Mouse (Mus musculus) stomach, embryonic 15.5 days (tissue): ENCODE measurements around the gene Mta2. TPM values are rescaled to one million over a fixed set of nuclear protein-coding genes. Genes with fewer than 3 reads are reported as not detected.

Experiments used
- ATAC-seq: fragments of 200-750 bp; cut with Nextera tagmentation; 2 replicates; pipeline ENCODE4 v1.8.0; 2017; ENCODE audit warnings: low read depth, moderate number of reproducible peaks, moderate TSS enrichment; ENCODE audit not compliant: insufficient read depth, low FRiP score
- H3K27ac ChIP-seq: fragments of 300-500 bp; sonication (generic); 2 replicates; pipeline ENCODE4 v1.5.1; 2015; ENCODE audit warnings: mild to moderate bottlenecking, inconsistent platforms
- H3K27me3 ChIP-seq: fragments of 300-500 bp; sonication (generic); replicated peaks from 2 replicates; pipeline ENCODE4 v1.6.1; 2015; ENCODE audit warnings: inconsistent platforms
- H3K36me3 ChIP-seq: fragments of 300-500 bp; sonication (generic); 2 replicates; pipeline ENCODE4 v1.6.1; 2015; ENCODE audit warnings: inconsistent platforms
- H3K4me1 ChIP-seq: fragments of 300-500 bp; sonication (generic); 2 replicates; pipeline ENCODE4 v1.6.1; 2015; ENCODE audit warnings: inconsistent platforms
- H3K4me2 ChIP-seq: fragments of 300-500 bp; sonication (generic); 2 replicates; pipeline ENCODE4 v1.6.1; 2015; ENCODE audit warnings: mild to moderate bottlenecking, inconsistent platforms
- H3K4me3 ChIP-seq: fragments of 300-500 bp; sonication (generic); replicated peaks from 2 replicates; pipeline ENCODE4 v1.5.1; 2015; ENCODE audit warnings: inconsistent platforms
- H3K9ac ChIP-seq: fragments of 300-500 bp; sonication (generic); 2 replicates; pipeline ENCODE4 v1.6.1; 2015; ENCODE audit warnings: inconsistent platforms
- H3K9me3 ChIP-seq: fragments of 300-500 bp; sonication (generic); 2 replicates; pipeline ENCODE4 v1.6.1; 2016; ENCODE audit warnings: inconsistent platforms
- WGBS: fragments of 180-500 bp; shearing (Covaris S2); methylation state at CpG from one replicate; pipeline ENCODE4 v1.1.7; 2015; 5-methylcytosine and 5-hydroxymethylcytosine counted together
- polyA plus RNA-seq: library from polyadenylated mRNA; unstranded; fragments of >200 nt; fragmentation: Nextera tagmentation; extraction: Ambion mirVana; gene quantifications from 2 replicates; pipeline ENCODE4 v1.2.1, GENCODE M21; 2015

Mta2 gene
- polyA plus RNA-seq, 1 experiment from 2014 or later: 132 TPM

DNA sequence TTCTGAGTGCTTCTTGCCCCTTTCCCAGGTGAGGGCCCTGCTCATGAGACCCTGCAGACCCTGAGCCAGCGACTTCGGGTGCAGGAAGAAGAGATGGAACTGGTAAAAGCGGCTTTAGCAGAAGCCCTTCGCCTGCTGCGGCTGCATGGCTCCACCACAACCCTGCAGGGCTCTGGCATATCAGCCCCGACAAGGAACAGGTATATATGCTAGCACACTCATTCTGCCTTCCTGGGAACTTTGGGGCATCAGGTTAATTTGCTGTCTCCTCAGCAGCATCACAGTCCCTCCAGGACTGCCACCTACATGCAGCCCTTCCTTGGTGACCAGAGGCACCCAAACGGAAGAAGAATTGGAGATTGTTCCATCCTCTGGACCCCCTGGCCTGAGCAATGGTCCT is 10.9 kb upstream of the Mta2 start:
- Histone ChIP-seq H3K4me3 (peak overlapping the region; percentile 75), H3K9me3 (no peaks in the 10 kb centered on the region), H3K36me3 (peaks cover 22% of the 10 kb centered on the region), H3K4me2 (peak overlapping the region; percentile 73), H3K4me1 (peaks cover 22% of the 10 kb centered on the region), H3K27ac (no peak overlapping the region), H3K27me3 (no peaks in the 10 kb centered on the region), H3K9ac (peak overlapping the region; percentile 54; the same call in 1 of the 2 replicates)
- no peak for ATAC-seq
- WGBS: 84% methylated on average over 7 of the region's 7 CpGs

DNA sequence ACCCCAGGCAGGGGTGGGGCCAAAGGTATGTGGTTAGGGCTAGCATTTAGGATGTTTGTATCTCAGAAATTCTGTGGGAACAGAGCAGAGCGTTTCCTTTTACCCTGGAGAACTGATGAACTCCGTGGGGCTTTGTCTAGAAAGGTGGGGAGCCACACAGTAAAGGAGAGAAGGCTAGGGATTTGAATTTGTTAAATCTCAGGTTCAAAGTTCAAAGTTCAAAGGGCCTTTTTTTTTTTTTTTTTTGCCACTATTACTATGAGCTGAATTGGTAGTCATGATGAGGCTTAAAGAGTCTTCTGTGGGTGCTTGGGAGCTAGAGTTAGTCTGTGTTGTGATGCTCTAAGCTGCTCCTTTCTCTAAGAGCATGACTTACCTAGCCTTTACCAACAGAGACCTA is 4.9 kb upstream of the Mta2 start:
- ATAC-seq: no peak
- no peaks in the 10 kb centered on the region for H3K9me3 ChIP-seq
- H3K4me3 ChIP-seq: no peak overlapping the region
- WGBS: 89% methylated on average over 2 of the region's 2 CpGs
- no peak overlapping the region for H3K4me2 ChIP-seq
- H3K27ac ChIP-seq: no peak overlapping the region
- no peak overlapping the region for H3K9ac ChIP-seq
- no peaks in the 10 kb centered on the region for H3K27me3 ChIP-seq
- H3K36me3 ChIP-seq: peaks cover 35% of the 10 kb centered on the region
- peaks cover 8% of the 10 kb centered on the region for H3K4me1 ChIP-seq

- peaks cover 21% of the 10 kb centered on the region for H3K36me3 ChIP-seq
- no peak overlapping the region for H3K4me3 ChIP-seq
Measured at GRCm38 (mm10) chr19:8940526-8941133, 1.0 kb upstream of the Mta2 start.

DNA sequence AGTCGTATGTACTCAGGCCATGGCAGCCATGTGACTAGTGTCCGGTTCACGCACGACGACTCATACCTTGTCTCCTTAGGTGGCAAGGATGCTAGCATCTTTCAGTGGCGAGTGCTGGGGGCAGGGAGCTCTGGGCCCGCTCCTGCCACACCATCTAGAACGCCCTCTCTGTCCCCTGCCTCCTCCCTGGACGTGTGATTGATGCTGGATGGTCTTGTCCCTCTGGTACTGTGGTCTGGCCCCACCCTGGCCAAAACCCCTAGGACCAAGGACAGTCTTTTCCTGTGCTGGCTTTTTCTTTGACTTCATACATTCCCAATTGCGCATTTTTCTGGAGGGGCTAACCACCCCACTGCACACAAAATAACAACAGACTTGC is 550 bp upstream of the Mta2 start:
- ATAC-seq: no peak
- Histone ChIP-seq H3K27me3 (no peaks in the 10 kb centered on the region), H3K9me3 (no peaks in the 10 kb centered on the region), H3K27ac (peak overlapping the region; percentile 98), H3K4me2 (peak overlapping the region; percentile 67), H3K36me3 (peaks cover 26% of the 10 kb centered on the region), H3K9ac (peak overlapping the region; percentile 50; the same call in 1 of the 2 replicates), H3K4me1 (peaks cover 30% of the 10 kb centered on the region), H3K4me3 (peak overlapping the region; percentile 96)
- WGBS: 29% methylated on average over 10 of the region's 10 CpGs

More at GRCm38 (mm10) chr19:8940526-8941133, 1.0 kb upstream of the Mta2 start:
- Histone ChIP-seq H3K4me1 (peaks cover 30% of the 10 kb centered on the region), H3K9ac (0 out of 2 replicates have a peak overlapping the region, but pooled peaks have one; percentile 50), H3K4me2 (peak overlapping the region; percentile 67; the same call in 1 of the 2 replicates), H3K9me3 (no peaks in the 10 kb centered on the region), H3K27me3 (no peaks in the 10 kb centered on the region), H3K27ac (peak overlapping the region; percentile 98; the same call in 1 of the 2 replicates)
- WGBS: 76% methylated on average over 15 of the region's 15 CpGs
- no peak for ATAC-seq

- Histone ChIP-seq H3K36me3 (peaks cover 30% of the 10 kb centered on the region), H3K9ac (peak overlapping the region; percentile 99), H3K9me3 (no peaks in the 10 kb centered on the region), H3K4me1 (peaks cover 30% of the 10 kb centered on the region), H3K4me3 (peak overlapping the region; percentile 96), H3K4me2 (peak overlapping the region; percentile 67), H3K27ac (peak overlapping the region; percentile 98), H3K27me3 (no peaks in the 10 kb centered on the region)
- ATAC-seq: peak; percentile 43
- whole genome bisulfite sequencing: 0% methylated on average over 46 of the region's 46 CpGs
Measured at GRCm38 (mm10) chr19:8942276-8942964, 745 bp downstream of the Mta2 start.

GRCm38 (mm10) chr19:8943047-8943446 is 1.4 kb downstream of the Mta2 start:
- Histone ChIP-seq H3K36me3 (peaks cover 34% of the 10 kb centered on the region), H3K4me1 (peaks cover 30% of the 10 kb centered on the region), H3K4me3 (peak overlapping the region; percentile 96), H3K27ac (peak overlapping the region; percentile 98), H3K27me3 (no peaks in the 10 kb centered on the region), H3K9me3 (no peaks in the 10 kb centered on the region), H3K9ac (peak overlapping the region; percentile 99), H3K4me2 (peak overlapping the region; percentile 67)
- 41% methylated on average over 2 of the region's 2 CpGs for WGBS
- no peak for ATAC-seq

DNA sequence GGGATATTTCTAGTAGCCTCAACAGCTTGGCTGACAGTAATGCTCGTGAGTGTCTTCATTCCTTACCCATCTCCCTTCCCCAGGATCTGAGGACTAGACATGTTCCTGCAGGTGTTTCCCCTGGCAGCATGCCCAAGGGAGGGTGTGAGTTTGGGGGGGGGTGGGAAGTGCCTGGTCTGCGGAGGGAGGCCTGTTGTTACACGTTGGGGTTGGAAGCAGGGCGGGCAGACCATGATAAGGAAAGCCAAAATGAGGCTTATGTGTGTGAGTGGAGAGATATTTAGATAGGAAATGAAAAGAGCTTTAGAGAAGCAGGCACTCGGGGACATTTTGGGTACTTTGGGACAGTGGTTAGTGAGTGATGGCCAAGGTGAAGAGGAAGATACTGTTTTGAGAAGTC is 2.4 kb downstream of the Mta2 start:
- WGBS: 33% methylated on average over 5 of the region's 5 CpGs
- H3K4me1 ChIP-seq: peaks cover 30% of the 10 kb centered on the region
- H3K27ac ChIP-seq: peak overlapping the region; percentile 70; the same call in 1 of the 2 replicates
- peak overlapping the region; percentile 13 for H3K4me3 ChIP-seq
- peak overlapping the region; percentile 67 for H3K4me2 ChIP-seq
- no peak overlapping the region for H3K9ac ChIP-seq
- ATAC-seq: no peak
- H3K36me3 ChIP-seq: peaks cover 43% of the 10 kb centered on the region
- H3K9me3 ChIP-seq: no peaks in the 10 kb centered on the region
- no peaks in the 10 kb centered on the region for H3K27me3 ChIP-seq

GRCm38 (mm10) chr19:8944750-8945149 is 3.1 kb downstream of the Mta2 start:
- 13% methylated on average over 5 of the region's 5 CpGs for WGBS
- no peaks in the 10 kb centered on the region for H3K27me3 ChIP-seq
- peak overlapping the region; percentile 67 for H3K4me2 ChIP-seq
- no peaks in the 10 kb centered on the region for H3K9me3 ChIP-seq
- peak overlapping the region; percentile 26 for H3K4me3 ChIP-seq
- peaks cover 44% of the 10 kb centered on the region for H3K36me3 ChIP-seq
- no peak for ATAC-seq
- H3K9ac ChIP-seq: no peak overlapping the region
- H3K27ac ChIP-seq: 0 out of 2 replicates have a peak overlapping the region, but pooled peaks have one; percentile 35
- H3K4me1 ChIP-seq: peaks cover 30% of the 10 kb centered on the region

DNA sequence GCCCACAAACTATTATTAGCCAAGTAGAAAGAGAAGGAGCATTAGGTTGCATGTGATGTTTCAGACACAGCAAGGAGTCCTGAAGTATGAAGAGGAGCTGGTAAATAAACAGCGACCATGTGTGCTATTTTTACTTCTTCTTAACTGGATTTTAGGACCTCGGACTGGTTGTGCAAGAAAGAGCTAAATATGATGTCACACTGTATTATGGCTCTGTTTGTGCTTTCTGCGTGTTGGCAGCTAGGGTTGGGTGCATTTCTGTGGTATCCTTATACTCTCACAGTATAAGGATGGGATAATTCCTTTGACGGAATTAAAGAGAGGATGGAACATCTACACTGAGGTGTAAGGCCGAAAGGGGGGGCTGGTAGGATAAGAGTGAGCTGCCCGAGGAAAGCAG is 3.6 kb downstream of the Mta2 start:
- H3K27ac ChIP-seq: no peak overlapping the region
- H3K4me2 ChIP-seq: peak overlapping the region; percentile 67
- ATAC-seq: no peak

DNA sequence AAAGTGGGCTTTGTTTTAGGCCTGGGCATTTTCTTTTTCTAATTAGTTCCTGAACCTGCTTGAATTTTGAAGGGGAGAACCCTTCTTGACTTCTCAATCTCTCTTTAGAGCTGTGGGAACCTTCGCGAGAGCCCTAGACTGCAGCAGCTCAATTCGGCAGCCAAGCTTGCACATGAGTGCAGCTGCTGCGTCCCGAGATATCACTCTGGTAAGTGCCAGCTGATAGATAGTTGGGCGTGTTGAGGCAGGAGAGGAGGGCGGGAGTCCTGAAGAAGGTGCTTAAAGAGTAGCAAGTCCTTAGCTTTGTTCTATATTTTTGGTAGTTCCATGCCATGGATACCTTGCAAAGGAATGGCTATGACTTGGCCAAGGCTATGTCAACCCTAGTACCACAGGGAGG is 5.3 kb downstream of the Mta2 start:
- Histone ChIP-seq H3K4me1 (peaks cover 25% of the 10 kb centered on the region), H3K27me3 (no peaks in the 10 kb centered on the region), H3K36me3 (peaks cover 63% of the 10 kb centered on the region), H3K27ac (no peak overlapping the region), H3K4me3 (no peak overlapping the region), H3K9me3 (no peaks in the 10 kb centered on the region), H3K4me2 (no peak overlapping the region), H3K9ac (no peak overlapping the region)
- WGBS: 79% methylated on average over 7 of the region's 7 CpGs
- no peak for ATAC-seq

More for the DNA sequence above, 3.6 kb downstream of the Mta2 start:
- Histone ChIP-seq H3K4me3 (peak overlapping the region; percentile 26), H3K36me3 (peaks cover 47% of the 10 kb centered on the region), H3K9ac (no peak overlapping the region), H3K9me3 (no peaks in the 10 kb centered on the region), H3K4me1 (peaks cover 30% of the 10 kb centered on the region), H3K27me3 (no peaks in the 10 kb centered on the region)
- 72% methylated on average over 6 of the region's 6 CpGs for WGBS

GRCm38 (mm10) chr19:8950190-8950589 is 8.5 kb downstream of the Mta2 start:
- no peak overlapping the region for H3K9ac ChIP-seq
- no peak overlapping the region for H3K27ac ChIP-seq
- no peaks in the 10 kb centered on the region for H3K27me3 ChIP-seq
- H3K9me3 ChIP-seq: no peaks in the 10 kb centered on the region
- no peak overlapping the region for H3K4me2 ChIP-seq
- H3K4me1 ChIP-seq: peaks cover 20% of the 10 kb centered on the region
- no peak for ATAC-seq
- peaks cover 61% of the 10 kb centered on the region for H3K36me3 ChIP-seq
- no peak overlapping the region for H3K4me3 ChIP-seq
- 88% methylated on average over 5 of the region's 5 CpGs for WGBS

- no peak overlapping the region for H3K4me2 ChIP-seq
- peak overlapping the region; percentile 83; the same call in 1 of the 2 replicates for H3K27ac ChIP-seq
- 91% methylated on average over 9 of the region's 9 CpGs for WGBS
- H3K9ac ChIP-seq: no peak overlapping the region
- H3K9me3 ChIP-seq: no peaks in the 10 kb centered on the region
- H3K36me3 ChIP-seq: peaks cover 48% of the 10 kb centered on the region
- no peak overlapping the region for H3K4me3 ChIP-seq
- H3K27me3 ChIP-seq: no peaks in the 10 kb centered on the region
- no peak for ATAC-seq
- H3K4me1 ChIP-seq: peaks cover 16% of the 10 kb centered on the region; the same call in 1 of the 2 replicates
Measured at GRCm38 (mm10) chr19:8952241-8952640, 10.6 kb downstream of the Mta2 start.
